ENCODE assay signal across 41 mouse cellular contexts in the genomic region with DNA sequence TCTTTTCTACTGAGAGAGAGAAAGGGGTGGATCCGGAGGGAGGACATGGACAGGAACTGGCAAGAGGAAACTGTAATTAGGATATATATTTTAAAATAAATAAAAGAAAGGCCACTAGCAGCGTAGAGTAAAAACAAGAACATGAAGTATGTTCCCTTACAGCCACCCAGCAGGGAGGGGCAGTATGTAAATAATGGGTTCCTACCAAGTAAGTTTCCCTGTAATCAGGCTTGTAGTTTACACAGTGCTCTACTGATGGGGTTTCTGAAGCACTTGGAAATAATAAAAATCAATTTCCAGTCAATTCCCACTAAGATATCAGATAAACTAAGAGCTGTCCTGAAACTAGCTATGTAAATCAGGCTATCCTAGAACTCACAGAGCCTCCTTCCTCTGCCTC. TPM values are rescaled to one million over a fixed set of nuclear protein-coding genes. Genes with fewer than 3 reads are reported as not detected.
"Had no signal": no experiment of that assay in that cellular context is flagged by ENCODE, and none has a peak within 500 bp of the region (broad histone marks: within the 10 kb centered on the region; RNA-seq: fewer than 3 reads in every experiment).

No protein-coding gene starts in this region.

- H3K36me3 ChIP-seq: heart, embryonic 10.5 days; heart, embryonic 12.5 days; hindbrain, embryonic 13.5 days; hindbrain, embryonic 15.5 days; kidney, embryonic 15.5 days; limb, embryonic 13.5 days; limb, embryonic 15.5 days; liver, embryonic 12.5 days had no signal

- H3K9ac ChIP-seq: heart, embryonic 12.5 days; hindbrain, embryonic 13.5 days; hindbrain, embryonic 15.5 days; kidney, embryonic 15.5 days; limb, embryonic 13.5 days; limb, embryonic 15.5 days; liver, embryonic 12.5 days had no signal

- ATAC-seq: hindbrain, postnatal 0 days; liver, embryonic 12.5 days had no signal

- DNase-seq: gastrocnemius, postnatal 14 days; gastrocnemius, postnatal 36 days; heart, adult 18-20 months; heart, postnatal 10 days; heart, postnatal 36 days; kidney, adult 11 months; kidney, adult 2 months; kidney, adult 9 months; kidney, postnatal 14 days; kidney, postnatal 36 days; layer of hippocampus, adult 9-11 months; layer of hippocampus, postnatal 36 days; left cerebral cortex, postnatal 4 days had no signal

- H3K9me3 ChIP-seq: heart, embryonic 10.5 days; heart, embryonic 12.5 days; hindbrain, embryonic 13.5 days; hindbrain, embryonic 15.5 days; kidney, embryonic 15.5 days; limb, embryonic 13.5 days; limb, embryonic 15.5 days; liver, embryonic 12.5 days had no signal

- H3K4me1 ChIP-seq: heart, embryonic 10.5 days; heart, embryonic 12.5 days; kidney, embryonic 15.5 days; liver, embryonic 12.5 days had no signal

- H3K27ac ChIP-seq: heart, embryonic 10.5 days; hindbrain, embryonic 13.5 days; hindbrain, embryonic 15.5 days; hindbrain, postnatal 0 days; kidney, embryonic 15.5 days; kidney, postnatal 0 days; limb, embryonic 13.5 days; limb, embryonic 15.5 days; liver, embryonic 12.5 days had no signal

- H3K4me2 ChIP-seq: heart, embryonic 12.5 days; hindbrain, embryonic 13.5 days; hindbrain, embryonic 15.5 days; kidney, embryonic 15.5 days; limb, embryonic 13.5 days; limb, embryonic 15.5 days; liver, embryonic 12.5 days had no signal

- H3K27me3 ChIP-seq: heart, embryonic 12.5 days; hindbrain, embryonic 13.5 days; hindbrain, embryonic 15.5 days; kidney, embryonic 15.5 days; limb, embryonic 13.5 days; limb, embryonic 15.5 days; liver, embryonic 12.5 days had no signal

- H3K4me3 ChIP-seq: heart, embryonic 10.5 days; heart, embryonic 12.5 days; hindbrain, embryonic 13.5 days; hindbrain, embryonic 15.5 days; kidney, embryonic 15.5 days; limb, embryonic 13.5 days; limb, embryonic 15.5 days; liver, embryonic 12.5 days had no signal

RNA-seq across cellular contexts. Expression of a gene that starts 47.1 kb away (rescaled TPM):
- total RNA-seq: gastrocnemius, postnatal 36 days; heart, adult 18-20 months; heart, adult 8-10 months; heart, postnatal 10 days; heart, postnatal 36 days; layer of hippocampus, adult 18-20 months; layer of hippocampus, adult 8-10 months; layer of hippocampus, postnatal 14 days; layer of hippocampus, postnatal 36 days; left cerebral cortex, adult 18-20 months; left cerebral cortex, adult 8-10 months; left cerebral cortex, postnatal 10 days; left cerebral cortex, postnatal 25 days had no signal
- polyA plus RNA-seq: heart, embryonic 12.5 days; heart, embryonic 14.5 days had no signal

RNA-seq across cellular contexts. Expression of a gene that starts 50.6 kb away (rescaled TPM):
- total RNA-seq: gastrocnemius, adult 18-20 months; gastrocnemius, adult 8-10 months; gastrocnemius, postnatal 14 days; gastrocnemius, postnatal 36 days; heart, adult 8-10 months; heart, postnatal 10 days; heart, postnatal 36 days; hindbrain, postnatal 0 days; layer of hippocampus, adult 18-20 months; layer of hippocampus, adult 8-10 months; layer of hippocampus, postnatal 14 days; layer of hippocampus, postnatal 36 days; left cerebral cortex, adult 18-20 months; left cerebral cortex, adult 8-10 months; left cerebral cortex, postnatal 10 days; left cerebral cortex, postnatal 25 days; left cerebral cortex, postnatal 4 days; liver, adult 2 months had no signal
- polyA plus RNA-seq: gonadal fat pad, adult 2 months; heart, embryonic 10.5 days; heart, embryonic 12.5 days; heart, embryonic 14.5 days; heart, embryonic 16.5 days; hindbrain, embryonic 11.5 days; hindbrain, embryonic 13.5 days; hindbrain, embryonic 15.5 days; hindbrain, postnatal 0 days; intestine, embryonic 14.5 days; kidney, adult 2 months; kidney, embryonic 15.5 days; large intestine, adult 2 months; limb, embryonic 11.5 days; limb, embryonic 13.5 days; limb, embryonic 15.5 days; liver, adult 2 months; liver, embryonic 12.5 days had no signal

RNA-seq across cellular contexts. Expression of a gene that starts 57.9 kb away (rescaled TPM):
- total RNA-seq: gastrocnemius, adult 18-20 months; gastrocnemius, adult 8-10 months; layer of hippocampus, adult 18-20 months; layer of hippocampus, postnatal 14 days had no signal
- polyA plus RNA-seq: heart, embryonic 10.5 days; heart, embryonic 12.5 days; hindbrain, embryonic 11.5 days had no signal
